Mouse (Mus musculus): Measurements from ENCODE around the gene Lck.

- TF ChIP-seq CTCF (IDR thresholded peaks at IDR 0.05; ENCODE audit: low read depth) (peak; percentile 82), EP300 (IDR thresholded peaks at IDR 0.05; ENCODE audit: low read depth) (no peak)
Measured at GRCm38 (mm10) chr4:129576863-129577491, 3.5 kb upstream of the Lck start.

Data from liver, embryonic 14.5 days (tissue).